Mouse (Mus musculus) midbrain, embryonic 12.5 days (tissue): ENCODE results near the gene Fbxl17. TPM values are rescaled to one million over a fixed set of nuclear protein-coding genes. Genes with fewer than 3 reads are reported as not detected.

Experiments used
- ATAC-seq: fragments of 200-750 bp; cut with Nextera tagmentation; 2 replicates; pipeline ENCODE4 v1.8.0; 2017; ENCODE audit warnings: low read depth, moderate TSS enrichment, moderate library complexity; ENCODE audit not compliant: low FRiP score
- H3K27ac ChIP-seq: fragments of 300-500 bp; sonication (generic); replicated peaks from 2 replicates; pipeline ENCODE4 v1.5.1; 2016; ENCODE audit warnings: mild to moderate bottlenecking
- H3K27me3 ChIP-seq: fragments of 300-500 bp; sonication (generic); 2 replicates; pipeline ENCODE4 v1.6.1; 2016; ENCODE audit warnings: mild to moderate bottlenecking
- H3K36me3 ChIP-seq: fragments of 300-500 bp; sonication (generic); 2 replicates; pipeline ENCODE4 v1.6.1; 2016
- H3K4me1 ChIP-seq: fragments of 300-500 bp; sonication (generic); 2 replicates; pipeline ENCODE4 v1.6.1; 2016
- H3K4me2 ChIP-seq: fragments of 300-500 bp; sonication (generic); replicated peaks from 2 replicates; pipeline ENCODE4 v1.6.1; 2016; ENCODE audit warnings: mild to moderate bottlenecking, moderate library complexity
- H3K4me3 ChIP-seq: fragments of 300-500 bp; sonication (generic); 2 replicates; pipeline ENCODE4 v1.5.1; 2016; ENCODE audit warnings: mild to moderate bottlenecking
- H3K9ac ChIP-seq: fragments of 300-500 bp; sonication (generic); replicated peaks from 2 replicates; pipeline ENCODE4 v1.6.1; 2016; ENCODE audit warnings: mild to moderate bottlenecking, moderate library complexity
- H3K9me3 ChIP-seq: fragments of 300-500 bp; sonication (generic); 2 replicates; pipeline ENCODE4 v1.6.1; 2016; ENCODE audit warnings: mild to moderate bottlenecking
- WGBS: fragments of 180-500 bp; shearing (Covaris S2); methylation state at CpG from one replicate; pipeline ENCODE4 v1.1.7; 2016; 5-methylcytosine and 5-hydroxymethylcytosine counted together
- polyA plus RNA-seq: library from polyadenylated mRNA; unstranded; fragments of >200 nt; fragmentation: Nextera tagmentation; extraction: Ambion mirVana; gene quantifications from 2 replicates; pipeline ENCODE4 v1.2.1, GENCODE M21; 2016

Gene Fbxl17
- polyA plus RNA-seq, 1 experiment from 2014 or later = 37.1 TPM

DNA sequence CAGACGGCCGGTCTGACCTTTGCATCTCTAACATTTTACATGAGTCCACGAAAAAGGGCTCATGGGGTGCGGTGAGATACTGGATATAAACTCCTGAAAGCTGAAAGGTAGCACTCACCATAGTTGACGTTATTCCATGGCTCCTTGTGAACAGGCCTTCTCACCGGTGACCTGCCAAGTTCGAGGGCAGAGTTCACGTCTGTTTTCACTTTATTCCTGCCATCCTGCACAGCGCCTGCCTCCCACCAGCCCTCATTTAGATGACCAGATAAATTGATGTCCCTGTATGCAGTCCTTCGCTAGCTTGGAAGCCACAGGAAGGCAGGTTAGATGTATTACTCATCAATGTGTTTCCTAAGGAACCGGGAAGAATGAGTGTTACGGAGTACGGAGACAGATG lies 454.5 kb downstream of the Fbxl17 start:
- Histone ChIP-seq H3K27ac (no peak overlapping the region), H3K36me3 (no peaks in the 10 kb centered on the region), H3K4me2 (no peak overlapping the region), H3K27me3 (no peaks in the 10 kb centered on the region), H3K4me3 (no peak overlapping the region), H3K4me1 (no peaks in the 10 kb centered on the region), H3K9ac (no peak overlapping the region), H3K9me3 (no peaks in the 10 kb centered on the region; the same call in 1 of the 2 replicates)
- 86% methylated on average over 13 of the region's 13 CpGs for WGBS
- no peak for ATAC-seq

GRCm38 (mm10) chr17:63043046-63043675 lies 456.7 kb downstream of the Fbxl17 start:
- Histone ChIP-seq H3K27me3 (no peaks in the 10 kb centered on the region), H3K4me3 (no peak overlapping the region), H3K9ac (no peak overlapping the region), H3K4me1 (no peaks in the 10 kb centered on the region), H3K4me2 (no peak overlapping the region), H3K27ac (no peak overlapping the region), H3K36me3 (no peaks in the 10 kb centered on the region), H3K9me3 (peaks cover 8% of the 10 kb centered on the region)
- 91% methylated on average over 9 of the region's 9 CpGs for WGBS
- no peak for ATAC-seq

GRCm38 (mm10) chr17:63037562-63037961 lies 462.3 kb downstream of the Fbxl17 start:
- Histone ChIP-seq H3K4me1 (no peaks in the 10 kb centered on the region), H3K27ac (no peak overlapping the region), H3K4me2 (no peak overlapping the region), H3K27me3 (no peaks in the 10 kb centered on the region), H3K9ac (no peak overlapping the region), H3K36me3 (no peaks in the 10 kb centered on the region), H3K9me3 (peaks cover 8% of the 10 kb centered on the region), H3K4me3 (no peak overlapping the region)
- WGBS = 88% methylated on average over 3 of the region's 3 CpGs
- ATAC-seq = no peak

- WGBS = 86% methylated on average over 5 of the region's 5 CpGs
These were observed 466.7 kb downstream of the Fbxl17 start for GRCm38 (mm10) chr17:63033141-63033540.

GRCm38 (mm10) chr17:63029105-63029504 lies 470.7 kb downstream of the Fbxl17 start:
- Histone ChIP-seq H3K4me2 (no peak overlapping the region), H3K9me3 (no peaks in the 10 kb centered on the region), H3K9ac (no peak overlapping the region), H3K27me3 (0 out of 2 replicates have a peak, but pooled peaks cover 4% of the 10 kb centered on the region), H3K4me3 (no peak overlapping the region), H3K36me3 (no peaks in the 10 kb centered on the region), H3K4me1 (no peaks in the 10 kb centered on the region), H3K27ac (no peak overlapping the region)
- WGBS = 24% methylated on average over 4 of the region's 4 CpGs
- no peak for ATAC-seq

More at GRCm38 (mm10) chr17:63033141-63033540, 466.7 kb downstream of the Fbxl17 start:
- no peak overlapping the region for H3K27ac ChIP-seq
- no peaks in the 10 kb centered on the region for H3K27me3 ChIP-seq
- ATAC-seq = no peak
- no peaks in the 10 kb centered on the region for H3K36me3 ChIP-seq
- no peak overlapping the region for H3K9ac ChIP-seq
- H3K4me1 ChIP-seq = no peaks in the 10 kb centered on the region
- no peaks in the 10 kb centered on the region for H3K9me3 ChIP-seq
- no peak overlapping the region for H3K4me2 ChIP-seq
- no peak overlapping the region for H3K4me3 ChIP-seq

- 60% methylated on average over 15 of the region's 15 CpGs for WGBS
- H3K4me2 ChIP-seq = no peak overlapping the region
- H3K4me3 ChIP-seq = no peak overlapping the region
- no peak overlapping the region for H3K27ac ChIP-seq
- no peak overlapping the region for H3K9ac ChIP-seq
- no peaks in the 10 kb centered on the region for H3K9me3 ChIP-seq
- no peaks in the 10 kb centered on the region for H3K4me1 ChIP-seq
- no peaks in the 10 kb centered on the region for H3K36me3 ChIP-seq
- H3K27me3 ChIP-seq = 0 out of 2 replicates have a peak, but pooled peaks cover 4% of the 10 kb centered on the region
- no peak for ATAC-seq
These were observed 474.6 kb downstream of the Fbxl17 start for GRCm38 (mm10) chr17:63025238-63025637.

- Histone ChIP-seq H3K36me3 (no peaks in the 10 kb centered on the region), H3K4me2 (no peak overlapping the region), H3K27ac (no peak overlapping the region), H3K9ac (no peak overlapping the region), H3K9me3 (no peaks in the 10 kb centered on the region), H3K27me3 (no peaks in the 10 kb centered on the region), H3K4me1 (no peaks in the 10 kb centered on the region), H3K4me3 (no peak overlapping the region)
- no peak for ATAC-seq
- WGBS = 88% methylated on average over 3 of the region's 3 CpGs
These were observed 482.1 kb downstream of the Fbxl17 start for GRCm38 (mm10) chr17:63017605-63018167.

- H3K9me3 ChIP-seq = no peaks in the 10 kb centered on the region
- no peak overlapping the region for H3K9ac ChIP-seq
- no peak overlapping the region for H3K4me2 ChIP-seq
- WGBS = 73% methylated on average over 3 of the region's 3 CpGs
- H3K36me3 ChIP-seq = no peaks in the 10 kb centered on the region
- ATAC-seq = no peak
- no peaks in the 10 kb centered on the region for H3K27me3 ChIP-seq
- H3K27ac ChIP-seq = no peak overlapping the region
- peaks cover 7% of the 10 kb centered on the region for H3K4me1 ChIP-seq
- H3K4me3 ChIP-seq = no peak overlapping the region
These were observed 487.3 kb downstream of the Fbxl17 start for GRCm38 (mm10) chr17:63012571-63012923.

DNA sequence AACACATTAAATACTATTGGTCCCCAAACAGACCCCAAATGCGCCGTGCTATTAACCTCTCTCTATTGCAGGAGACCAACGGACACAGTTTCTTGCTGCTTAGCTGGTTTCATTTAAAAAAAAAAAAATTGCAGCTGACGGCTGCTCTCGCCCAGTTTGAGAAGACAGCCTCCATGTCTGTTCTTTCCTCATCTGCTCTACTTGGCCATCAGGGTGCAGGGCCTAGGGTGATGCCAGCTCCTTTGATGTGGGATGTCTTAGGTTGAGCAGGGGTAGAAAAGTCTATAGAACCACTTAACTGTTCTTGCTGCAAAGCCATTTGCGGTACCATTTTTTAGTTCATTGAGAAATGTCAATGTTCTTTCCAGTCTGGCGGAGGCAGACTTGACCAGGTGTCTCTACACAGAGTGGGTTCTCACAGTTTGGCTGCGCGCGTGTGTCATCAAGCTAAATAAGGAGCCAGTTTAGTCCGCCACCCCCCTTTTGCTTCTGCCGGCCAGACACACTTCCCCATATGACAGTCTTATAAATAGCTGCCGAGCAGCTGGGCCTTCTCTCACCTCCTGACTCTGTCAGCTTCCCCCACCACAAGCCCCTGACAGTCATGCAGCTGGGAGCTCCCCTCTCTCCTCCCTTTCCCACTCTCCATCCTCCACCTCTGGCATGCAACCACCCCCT lies 487.8 kb downstream of the Fbxl17 start:
- Histone ChIP-seq H3K4me1 (peaks cover 10% of the 10 kb centered on the region), H3K4me2 (no peak overlapping the region), H3K4me3 (no peak overlapping the region), H3K9ac (no peak overlapping the region), H3K36me3 (no peaks in the 10 kb centered on the region), H3K9me3 (no peaks in the 10 kb centered on the region), H3K27ac (no peak overlapping the region), H3K27me3 (no peaks in the 10 kb centered on the region)
- peak; percentile 41; the same call in 1 of the 2 replicates for ATAC-seq
- 87% methylated on average over 13 of the region's 13 CpGs for WGBS

DNA sequence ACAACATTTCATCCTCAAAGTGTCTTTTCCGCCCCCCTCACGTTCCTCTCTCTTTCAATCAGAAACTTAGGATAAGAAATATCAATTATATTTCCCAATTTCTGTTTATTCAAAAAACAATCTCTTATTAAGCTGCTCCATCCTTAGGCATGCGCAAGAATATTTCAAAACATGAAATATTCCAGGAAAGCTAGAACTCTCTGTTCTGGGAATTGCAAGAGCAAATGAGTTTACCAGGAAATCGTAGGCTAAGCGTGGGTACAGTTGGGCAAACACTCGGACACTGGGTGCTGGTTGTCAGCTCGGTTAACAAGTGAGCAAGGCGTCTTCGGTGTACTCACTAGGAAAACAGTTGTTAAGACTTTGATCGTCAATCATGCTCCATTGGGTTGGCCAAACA lies 489.0 kb downstream of the Fbxl17 start:
- Histone ChIP-seq H3K36me3 (no peaks in the 10 kb centered on the region), H3K9me3 (no peaks in the 10 kb centered on the region), H3K9ac (no peak overlapping the region), H3K27ac (no peak overlapping the region), H3K4me3 (no peak overlapping the region), H3K27me3 (no peaks in the 10 kb centered on the region), H3K4me2 (no peak overlapping the region), H3K4me1 (peaks cover 10% of the 10 kb centered on the region)
- 93% methylated on average over 10 of the region's 10 CpGs for WGBS
- no peak for ATAC-seq

- Histone ChIP-seq H3K27ac (no peak overlapping the region), H3K4me2 (no peak overlapping the region), H3K27me3 (no peaks in the 10 kb centered on the region), H3K4me3 (no peak overlapping the region), H3K9ac (no peak overlapping the region), H3K36me3 (no peaks in the 10 kb centered on the region), H3K4me1 (peaks cover 15% of the 10 kb centered on the region), H3K9me3 (no peaks in the 10 kb centered on the region)
- no peak for ATAC-seq
- 79% methylated on average over 4 of the region's 4 CpGs for WGBS
These were observed 491.0 kb downstream of the Fbxl17 start for GRCm38 (mm10) chr17:63008788-63009187.

DNA sequence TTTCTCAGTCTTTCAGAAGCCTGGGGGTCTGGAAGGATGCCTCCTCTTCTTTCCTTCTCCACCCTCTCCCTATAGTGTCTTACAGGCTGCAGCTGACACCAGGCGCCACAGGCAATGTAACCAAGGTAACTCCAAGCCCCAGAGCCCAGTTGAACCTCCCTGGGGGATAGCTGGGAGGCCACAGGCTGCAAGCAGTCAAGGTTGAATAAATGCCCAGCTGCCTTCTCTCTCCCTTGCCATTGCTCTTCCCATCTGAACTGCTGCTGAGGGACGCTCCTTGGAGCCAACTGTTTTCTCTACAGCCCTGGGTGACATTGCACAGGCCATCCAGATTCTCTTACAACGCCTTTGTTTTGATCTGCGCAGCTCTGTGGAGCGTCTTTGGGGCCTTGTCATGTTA lies 491.5 kb downstream of the Fbxl17 start:
- Histone ChIP-seq H3K27me3 (no peaks in the 10 kb centered on the region), H3K9me3 (no peaks in the 10 kb centered on the region), H3K27ac (no peak overlapping the region; the same call in 1 of the 2 replicates), H3K4me3 (no peak overlapping the region), H3K36me3 (no peaks in the 10 kb centered on the region), H3K4me1 (peaks cover 15% of the 10 kb centered on the region), H3K4me2 (no peak overlapping the region), H3K9ac (no peak overlapping the region)
- ATAC-seq = peak; percentile 66
- WGBS = 41% methylated on average over 5 of the region's 5 CpGs
